Mouse (Mus musculus): ENCODE measurements at regions not wholly inside any gene's neighbourhood (a gene's known extent, or its start where the extent isn't known, plus 50 kb on each side); places are given as distances from the start of the nearest gene placed in this dataset.

DNA sequence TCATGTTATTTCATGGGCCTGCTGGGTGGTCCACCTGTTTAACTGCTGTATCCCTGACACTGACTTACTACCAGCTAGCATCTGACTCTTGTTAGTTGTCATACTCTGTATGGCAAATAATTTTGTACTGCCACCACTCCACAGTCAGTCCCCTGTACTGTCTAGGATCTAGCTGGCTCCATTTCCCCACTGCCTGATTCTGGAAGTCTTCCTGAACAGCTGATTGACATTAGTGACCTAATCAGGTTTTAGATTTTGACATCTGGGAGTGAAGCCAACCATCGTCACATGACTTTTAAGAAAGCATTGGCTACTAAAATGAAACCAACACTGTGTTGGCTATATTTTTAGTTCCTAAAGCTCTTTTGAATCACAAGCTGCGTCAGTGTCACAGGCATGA is 711.3 kb downstream of the Bcl11a start:
- no peak for DNase-seq (ENCODE audit: inconsistent ontology term)

DNA sequence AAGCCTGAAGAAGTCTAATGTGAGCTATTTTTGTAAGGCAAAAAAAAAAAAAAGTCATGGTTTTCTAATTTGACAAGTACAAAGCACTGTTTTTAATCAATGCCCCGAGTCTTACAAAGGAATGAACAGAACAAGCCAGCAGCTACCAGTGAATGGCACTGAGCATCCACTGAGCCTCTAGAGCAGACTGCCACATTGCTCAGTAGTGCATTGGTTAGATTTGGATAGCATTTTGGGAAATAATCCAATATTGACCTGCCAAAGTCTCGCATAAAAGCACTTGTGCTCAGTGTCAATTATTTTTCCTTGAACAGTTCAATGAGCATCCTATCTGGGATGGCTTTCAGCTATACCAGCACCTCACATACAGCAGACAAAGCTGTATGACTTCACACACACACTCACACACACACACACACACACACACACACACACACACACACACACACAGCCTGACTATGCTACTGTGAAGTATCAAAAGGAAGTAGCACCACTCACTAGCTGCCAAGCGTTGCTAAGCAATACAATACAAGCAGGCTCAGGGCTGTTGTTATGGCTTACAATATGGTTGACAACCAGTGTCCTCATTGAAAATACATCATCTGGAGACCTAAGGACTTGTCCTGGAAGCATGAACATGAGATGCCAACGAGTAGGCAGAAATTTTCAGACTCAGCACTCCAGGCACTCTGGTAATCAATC is 717.8 kb downstream of the Bcl11a start:
- DNase-seq (ENCODE audit: inconsistent ontology term): peak; percentile 22

DNA sequence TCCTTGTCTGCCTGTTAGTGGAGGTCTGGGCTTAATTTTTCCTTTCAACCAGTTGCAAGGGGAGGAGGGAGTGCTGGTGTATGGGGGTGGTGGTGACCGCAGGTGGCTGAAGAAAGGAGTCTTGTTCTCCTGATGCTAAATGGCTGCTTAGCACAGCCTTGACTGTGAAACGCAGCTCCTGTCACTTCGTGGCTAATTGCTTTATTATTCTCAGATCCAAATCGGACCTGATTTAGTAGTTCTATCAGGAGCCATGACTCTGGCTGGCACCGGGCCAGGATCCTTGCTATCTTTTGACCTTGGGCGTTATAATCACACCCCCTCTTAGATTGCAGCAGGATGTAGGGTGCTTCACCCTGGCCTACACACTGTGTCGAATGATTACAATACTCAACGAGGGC is 726.8 kb downstream of the Bcl11a start:
- DNase-seq (ENCODE audit: inconsistent ontology term): peak; percentile 37

DNA sequence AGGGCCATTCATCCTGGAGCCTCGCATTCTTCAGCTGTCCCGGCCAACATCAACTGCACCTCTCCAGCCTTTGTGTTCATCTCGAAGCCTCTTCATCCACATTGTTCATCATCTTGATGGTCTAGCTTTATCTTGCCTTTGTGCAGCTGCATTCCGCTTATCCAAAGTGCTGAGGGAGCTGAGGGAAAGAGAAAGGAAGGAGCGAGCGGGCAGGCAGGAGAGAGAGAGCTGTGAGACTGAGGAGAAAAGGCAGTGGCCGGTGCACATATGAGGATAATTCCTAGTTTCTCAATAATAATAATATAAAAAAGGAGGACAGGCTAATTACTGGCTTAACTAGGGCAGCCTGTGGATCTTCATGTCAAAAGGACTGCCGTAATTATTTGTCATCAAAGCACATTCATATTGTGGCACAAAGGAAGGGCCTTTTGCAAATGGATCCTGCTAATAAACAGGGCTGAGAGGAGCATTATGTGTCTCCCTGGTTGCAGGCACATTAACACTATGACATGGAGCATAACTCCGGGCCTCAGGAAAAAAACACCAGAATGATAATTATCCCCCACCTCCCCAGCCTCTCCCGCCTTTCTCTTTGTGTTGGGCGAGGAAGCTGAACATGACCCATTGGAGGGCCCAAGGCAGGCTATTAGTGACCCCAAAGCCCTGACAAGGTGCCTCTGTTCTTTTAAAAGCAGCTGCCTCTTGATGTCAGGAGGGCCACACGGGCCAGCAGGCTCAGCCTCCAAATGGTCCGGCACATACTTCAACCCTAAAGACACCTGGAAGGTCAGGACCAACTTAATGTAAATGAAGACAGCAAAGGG is 751.9 kb downstream of the Bcl11a start:
- DNase-seq (ENCODE audit: inconsistent ontology term): peak; percentile 16

DNA sequence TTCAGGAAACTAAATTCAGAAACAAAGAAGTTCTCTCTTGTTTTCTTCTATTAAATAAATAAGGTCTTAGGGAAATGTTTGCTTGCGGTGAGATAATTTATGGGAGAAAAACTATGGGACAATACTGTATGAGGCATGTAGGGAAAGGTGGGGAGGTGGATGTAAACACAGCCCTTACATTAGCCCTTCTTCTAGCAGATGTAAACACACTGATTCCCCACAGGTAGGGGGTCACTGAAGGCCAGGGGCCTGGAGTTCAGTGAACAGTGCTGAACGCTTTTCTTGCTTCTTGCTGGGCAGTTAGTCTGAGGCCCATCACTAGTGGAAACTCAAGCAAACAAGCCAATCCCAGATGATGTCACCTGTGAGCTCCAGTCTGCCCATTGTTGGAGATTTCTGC is 752.6 kb downstream of the Bcl11a start:
- no peak for DNase-seq (ENCODE audit: inconsistent ontology term)

DNA sequence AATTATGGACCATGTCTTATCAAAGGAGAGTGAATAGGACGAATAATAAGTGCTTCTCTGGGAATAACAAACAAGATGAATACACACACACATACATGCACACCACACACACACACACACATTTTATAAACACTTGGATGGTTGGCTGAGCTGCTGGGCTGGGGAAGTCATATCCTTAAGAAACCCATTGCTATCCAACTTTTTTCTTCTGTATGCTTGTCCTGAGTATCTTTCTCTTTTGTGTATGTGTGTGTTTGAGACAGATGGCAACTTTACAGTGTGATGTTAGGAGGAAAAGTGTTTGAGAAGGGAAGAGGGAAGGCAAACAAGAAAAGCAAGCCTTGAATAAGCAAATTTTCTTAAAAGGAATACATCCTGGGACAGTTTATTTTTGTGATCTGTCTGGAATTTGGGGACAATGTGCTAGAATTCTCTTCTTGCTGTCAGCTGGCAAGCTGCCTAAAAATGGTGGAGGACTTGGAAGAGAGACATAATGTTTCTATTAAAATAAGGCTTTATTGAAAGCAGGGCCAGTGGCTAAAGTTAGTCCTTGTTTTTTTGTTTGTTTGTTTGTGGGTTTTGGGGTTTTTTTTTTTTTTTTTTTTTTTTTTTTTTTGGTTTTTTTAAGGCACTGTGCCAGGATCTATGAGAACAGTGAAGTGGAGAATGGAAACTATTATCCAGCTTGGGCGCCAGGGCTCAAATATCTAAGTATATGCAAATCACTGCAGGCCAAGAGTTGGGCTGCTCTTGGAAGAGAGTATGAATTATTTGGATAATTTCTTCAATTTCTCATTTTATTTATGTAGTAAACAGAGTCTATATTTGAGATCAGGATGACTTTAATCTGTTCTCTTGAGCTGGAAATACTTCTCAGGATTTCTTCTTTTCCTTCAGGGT is 766.2 kb downstream of the Bcl11a start:
- DNase-seq (ENCODE audit: inconsistent ontology term): no peak

DNA sequence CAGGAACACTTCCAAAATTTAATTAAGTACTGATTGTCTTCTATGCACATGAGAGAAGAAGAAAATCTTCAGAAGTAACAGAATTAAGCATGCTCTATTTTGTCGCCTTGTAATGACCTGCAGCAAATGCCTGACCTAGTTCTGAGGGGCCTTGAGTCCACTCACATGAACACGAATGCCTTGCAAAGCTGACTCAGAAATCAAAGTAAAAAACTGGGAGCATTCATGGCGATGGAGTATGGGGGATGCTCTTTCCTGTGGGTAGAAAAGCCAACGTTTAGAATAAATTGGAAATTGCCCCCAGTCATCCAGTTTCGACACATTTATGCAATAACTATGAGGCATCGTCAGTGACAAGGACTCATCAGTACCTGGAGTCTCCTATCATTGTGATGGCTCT is 779.1 kb downstream of the Bcl11a start:
- DNase-seq (ENCODE audit: inconsistent ontology term): peak; percentile 36

DNA sequence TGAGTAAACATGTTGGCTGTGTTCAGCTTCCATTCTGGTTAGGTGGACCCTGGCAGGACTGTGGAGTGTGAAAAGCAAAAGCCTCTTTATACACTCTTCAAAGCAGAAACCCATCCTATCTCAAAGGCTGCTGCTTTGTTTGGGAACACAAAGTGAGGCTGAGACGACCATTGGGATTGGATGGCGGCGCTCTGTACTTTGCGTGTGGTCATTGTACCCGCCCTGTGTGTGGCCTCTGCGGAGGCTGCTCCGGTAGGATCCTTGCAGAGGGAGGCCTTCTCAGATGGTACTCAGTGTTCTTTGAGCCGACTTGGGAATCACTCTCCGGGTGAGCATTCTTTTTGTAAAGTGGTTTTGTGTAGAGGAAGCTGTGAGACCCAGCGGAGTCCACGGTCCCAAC is 786.8 kb downstream of the Bcl11a start:
- DNase-seq (ENCODE audit: inconsistent ontology term): no peak

DNA sequence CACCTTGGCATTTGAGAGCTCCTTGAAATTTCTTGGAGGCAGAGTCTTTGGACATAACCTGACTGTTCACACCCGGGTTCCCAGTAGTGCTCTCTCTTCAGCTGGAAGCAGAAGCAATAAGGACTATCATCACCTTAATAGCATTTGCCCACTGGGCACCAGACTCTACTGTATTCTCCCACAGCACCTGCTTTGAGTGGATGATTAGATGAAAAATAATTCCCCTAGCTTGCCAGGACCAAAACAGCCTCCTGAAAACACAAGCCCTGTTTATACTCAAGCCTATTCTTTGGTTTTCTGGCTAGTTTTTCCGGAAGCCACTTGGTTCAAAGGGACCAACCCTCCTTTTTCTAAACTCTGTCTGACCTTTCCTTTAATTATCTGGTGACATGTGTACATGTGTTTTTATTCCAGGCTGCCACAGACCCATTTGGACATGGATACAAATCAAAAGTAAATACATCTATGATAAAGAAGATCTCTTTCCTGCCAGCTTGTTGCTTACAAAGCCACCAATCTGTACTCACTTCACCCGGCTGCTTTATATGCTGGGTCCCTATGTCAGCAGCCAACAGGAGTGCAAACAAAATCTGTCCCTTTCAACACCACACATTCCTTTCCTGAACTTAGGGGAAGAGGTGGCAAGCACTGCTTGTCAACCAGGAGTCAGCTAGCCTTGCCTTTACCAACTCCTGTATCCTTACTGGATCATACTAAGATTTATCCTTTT is 787.4 kb downstream of the Bcl11a start:
- no peak for DNase-seq (ENCODE audit: inconsistent ontology term)
